Mouse (Mus musculus) bone marrow, adult 2 months (tissue): ENCODE measurements around the gene Lpar2.

Experiments used
- CTCF ChIP-seq: fragments of 200-500 bp; IDR thresholded peaks from 2 replicates; pipeline ENCODE4 v1.5.1; 2011; ENCODE audit warnings: low read length, control low read depth; ENCODE audit not compliant: control insufficient read depth, insufficient read depth
- POLR2A ChIP-seq: fragments of 200-500 bp; IDR thresholded peaks from 2 replicates; pipeline ENCODE4 v1.6.1; 2011; ENCODE audit warnings: low read depth, mild to moderate bottlenecking, control low read depth, low read length, borderline replicate concordance; ENCODE audit not compliant: control insufficient read depth

DNA sequence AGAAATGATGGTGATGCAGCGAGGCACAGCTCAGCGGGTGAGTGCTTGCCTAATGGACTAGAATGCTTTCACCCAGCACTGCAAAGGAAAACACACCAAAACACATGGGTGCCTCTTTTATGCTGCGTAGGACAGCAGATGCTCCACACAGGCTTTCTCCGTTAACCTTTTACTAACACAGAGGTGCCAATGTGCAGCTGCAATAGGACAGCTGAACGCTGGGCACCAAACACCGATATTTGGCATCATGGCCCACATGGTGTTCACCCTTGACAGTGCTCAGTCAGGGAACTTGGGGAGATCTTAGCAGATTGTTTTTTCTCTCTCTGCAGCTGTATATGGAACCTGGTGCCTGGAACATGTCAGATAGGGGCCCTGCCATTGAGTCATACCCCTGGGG, 27.3 kb upstream of the Lpar2 start:
- TF ChIP-seq CTCF (no peak), POLR2A (no peak)
